Mouse (Mus musculus) fibroblast of lung, adult 2 months (primary cell): ENCODE measurements around the gene Camta1.

Experiments used
- DNase-seq: peaks from one replicate; pipeline ENCODE4 v3.0.0-alpha.2; 2011; ENCODE audit warnings: low read depth

Camta1 gene

GRCm38 (mm10) chr4:151738280-151738679 lies 123.4 kb downstream of the Camta1 start:
- DNase-seq: no peak

GRCm38 (mm10) chr4:151732668-151733067 lies 129.0 kb downstream of the Camta1 start:
- no peak for DNase-seq

GRCm38 (mm10) chr4:151730037-151730759 lies 131.5 kb downstream of the Camta1 start:
- DNase-seq: no peak

GRCm38 (mm10) chr4:151729116-151729515 lies 132.6 kb downstream of the Camta1 start:
- DNase-seq: no peak

- no peak for DNase-seq
These were observed 133.1 kb downstream of the Camta1 start for GRCm38 (mm10) chr4:151728391-151729065.

GRCm38 (mm10) chr4:151726396-151726795 lies 135.3 kb downstream of the Camta1 start:
- no peak for DNase-seq

GRCm38 (mm10) chr4:151724897-151725296 lies 136.8 kb downstream of the Camta1 start:
- DNase-seq: no peak

- no peak for DNase-seq
These were observed 140.8 kb downstream of the Camta1 start for GRCm38 (mm10) chr4:151720722-151721467.

GRCm38 (mm10) chr4:151718866-151719475 lies 142.7 kb downstream of the Camta1 start:
- DNase-seq: no peak

GRCm38 (mm10) chr4:151717864-151718263 lies 143.8 kb downstream of the Camta1 start:
- no peak for DNase-seq

GRCm38 (mm10) chr4:151713714-151714113 lies 148.0 kb downstream of the Camta1 start:
- no peak for DNase-seq

GRCm38 (mm10) chr4:151711406-151711805 lies 150.3 kb downstream of the Camta1 start:
- DNase-seq: no peak

- DNase-seq: no peak
These were observed 151.2 kb downstream of the Camta1 start for GRCm38 (mm10) chr4:151710522-151710921.

- no peak for DNase-seq
These were observed 152.4 kb downstream of the Camta1 start for GRCm38 (mm10) chr4:151709269-151709668.

- DNase-seq: no peak
These were observed 158.5 kb downstream of the Camta1 start for GRCm38 (mm10) chr4:151703069-151703735.

GRCm38 (mm10) chr4:151702463-151702862 lies 159.2 kb downstream of the Camta1 start:
- DNase-seq: no peak

GRCm38 (mm10) chr4:151695984-151696383 lies 165.7 kb downstream of the Camta1 start:
- DNase-seq: no peak

GRCm38 (mm10) chr4:151694531-151694930 lies 167.1 kb downstream of the Camta1 start:
- DNase-seq: no peak

- DNase-seq: no peak
These were observed 167.6 kb downstream of the Camta1 start for GRCm38 (mm10) chr4:151694047-151694446.

GRCm38 (mm10) chr4:151690041-151690440 lies 171.6 kb downstream of the Camta1 start:
- no peak for DNase-seq

GRCm38 (mm10) chr4:151688206-151688605 lies 173.5 kb downstream of the Camta1 start:
- no peak for DNase-seq

GRCm38 (mm10) chr4:151684596-151684995 lies 177.1 kb downstream of the Camta1 start:
- no peak for DNase-seq
